Mouse (Mus musculus) MEL (cell line): ENCODE data around the gene Zbtb20. TPM values are rescaled to one million over a fixed set of nuclear protein-coding genes. Genes with fewer than 3 reads are reported as not detected.

ENCODE experiments used
- DNase-seq: peaks from one replicate; pipeline ENCODE4 v3.0.0; 2011; ENCODE audit warnings: low read depth, low spot score
- H3K27ac ChIP-seq: 2 replicates; pipeline ENCODE4 v1.5.1; 2012; ENCODE audit warnings: low read depth, mild to moderate bottlenecking, control low read depth, low read length, moderate library complexity; ENCODE audit not compliant: control insufficient read depth
- H3K27me3 ChIP-seq, 2 experiments: fragments of 150-350 bp in 1 of 2; sonication (generic) in 1 of 2; 2 replicates each; pipeline ENCODE4 v1.6.1; 2012; ENCODE audit warnings: low read length in 2 of 2, mild to moderate bottlenecking in 2 of 2, improper control_type of control experiment in 1 of 2, moderate library complexity in 1 of 2; ENCODE audit not compliant: insufficient read depth in 2 of 2, control insufficient read depth in 1 of 2
- H3K36me3 ChIP-seq, 2 experiments: 2 replicates each; pipeline ENCODE4 v1.6.1; 2012 to 2014; ENCODE audit warnings: low read length in 2 of 2, improper control_type of control experiment in 1 of 2, inconsistent platforms in 1 of 2, mild to moderate bottlenecking in 1 of 2; ENCODE audit not compliant: insufficient read depth in 2 of 2, control insufficient read depth in 1 of 2
- H3K4me1 ChIP-seq, 2 experiments: fragments of 150-350 bp in 1 of 2; sonication (generic) in 1 of 2; 2 replicates each; pipeline ENCODE4 v1.6.1; 2012; ENCODE audit warnings: low read length in 2 of 2, improper control_type of control experiment in 1 of 2, mild to moderate bottlenecking in 1 of 2; ENCODE audit not compliant: insufficient read depth in 2 of 2, control insufficient read depth in 1 of 2
- H3K4me3 ChIP-seq, 2 experiments: fragments of 150-350 bp in 1 of 2; sonication (generic) in 1 of 2; 2 replicates each; pipeline ENCODE4 v1.5.1; 2012; ENCODE audit warnings: low read depth in 2 of 2, low read length in 2 of 2, mild to moderate bottlenecking in 2 of 2, moderate library complexity in 2 of 2, control low read depth in 1 of 2, improper control_type of control experiment in 1 of 2; ENCODE audit not compliant: control insufficient read depth in 1 of 2, insufficient read depth in 1 of 2
- H3K79me2 ChIP-seq: 2 replicates; pipeline ENCODE4 v1.6.1; 2012; ENCODE audit warnings: mild to moderate bottlenecking, low read length, moderate library complexity; ENCODE audit not compliant: control insufficient read depth, poor library complexity, insufficient read depth
- H3K9ac ChIP-seq: 2 replicates; pipeline ENCODE4 v1.6.1; 2012; ENCODE audit warnings: low read depth, mild to moderate bottlenecking, control low read depth, low read length, moderate library complexity; ENCODE audit not compliant: control insufficient read depth, poor library complexity, severe bottlenecking
- H3K9me3 ChIP-seq: fragments of 150-350 bp; sonication (generic); replicated peaks from 2 replicates; pipeline ENCODE4 v1.6.1; 2012; ENCODE audit warnings: mild to moderate bottlenecking, low read length, improper control_type of control experiment, moderate library complexity; ENCODE audit not compliant: insufficient read depth
- E2F4 ChIP-seq: IDR thresholded peaks from 2 replicates; pipeline ENCODE4 v1.6.1; 2011; ENCODE audit warnings: low read depth, low read length, improper control_type of control experiment, borderline replicate concordance
- EP300 ChIP-seq, 2 experiments: IDR thresholded peaks; 2 replicates each; pipeline ENCODE4 v1.6.1; 2011; ENCODE audit warnings: improper control_type of control experiment in 2 of 2, low read length in 2 of 2, low read depth in 1 of 2, mild to moderate bottlenecking in 1 of 2
- ETS1 ChIP-seq: IDR thresholded peaks from 2 replicates; pipeline ENCODE4 v1.6.1; 2012; ENCODE audit warnings: low read depth, mild to moderate bottlenecking, inconsistent platforms, low read length, improper control_type of control experiment, moderate library complexity
- GATA1 ChIP-seq: IDR thresholded peaks from 2 replicates; pipeline ENCODE4 v1.6.1; 2011; ENCODE audit warnings: low read depth, low read length, improper control_type of control experiment
- MAX ChIP-seq: IDR thresholded peaks from 2 replicates; pipeline ENCODE4 v1.6.1; 2011; ENCODE audit warnings: low read length, improper control_type of control experiment
- MXI1 ChIP-seq: IDR thresholded peaks from 2 replicates; pipeline ENCODE4 v1.6.1; 2011; ENCODE audit warnings: mild to moderate bottlenecking, low read depth, low read length, improper control_type of control experiment
- MYC ChIP-seq: IDR thresholded peaks from 2 replicates; pipeline ENCODE4 v1.6.1; 2011; ENCODE audit warnings: low read depth, mild to moderate bottlenecking, low read length, improper control_type of control experiment, moderate library complexity
- NRF1 ChIP-seq: IDR thresholded peaks from 2 replicates; pipeline ENCODE4 v1.6.1; 2014; ENCODE audit warnings: low read depth, mild to moderate bottlenecking, inconsistent platforms, low read length, improper control_type of control experiment, moderate library complexity; ENCODE audit not compliant: poor library complexity, insufficient read depth, severe bottlenecking
- POLR2AphosphoS5 ChIP-seq: IDR thresholded peaks from 2 replicates; pipeline ENCODE4 v1.6.1; 2012; ENCODE audit warnings: low read depth, borderline replicate concordance, mild to moderate bottlenecking, inconsistent platforms, low read length, moderate library complexity, mixed read lengths
- RAD21 ChIP-seq: IDR thresholded peaks from 2 replicates; pipeline ENCODE4 v1.6.1; 2011; ENCODE audit warnings: mild to moderate bottlenecking, low read depth, low read length, improper control_type of control experiment
- RCOR1 ChIP-seq: IDR thresholded peaks from 2 replicates; pipeline ENCODE4 v1.6.1; 2012; ENCODE audit warnings: low read depth, mild to moderate bottlenecking, inconsistent platforms, low read length, improper control_type of control experiment
- TCF12 ChIP-seq: IDR thresholded peaks from 2 replicates; pipeline ENCODE4 v1.6.1; 2014; ENCODE audit warnings: low read depth, mild to moderate bottlenecking, inconsistent platforms, low read length, improper control_type of control experiment, moderate library complexity
- UBTF ChIP-seq: IDR thresholded peaks from 2 replicates; pipeline ENCODE4 v1.6.1; 2012; ENCODE audit warnings: low read depth, mild to moderate bottlenecking, inconsistent platforms, low read length, improper control_type of control experiment, moderate library complexity, borderline replicate concordance; ENCODE audit not compliant: insufficient read depth
- USF1 ChIP-seq: IDR thresholded peaks from 2 replicates; pipeline ENCODE4 v1.6.1; 2014; ENCODE audit warnings: low read depth, mild to moderate bottlenecking, inconsistent platforms, low read length, improper control_type of control experiment, moderate library complexity
- polyA plus RNA-seq, 2 experiments: library from polyadenylated mRNA; stranded (reverse) in 1 of 2; unstranded in 1 of 2; fragments of >175 nt in 1 of 2; fragments of >200 nt in 1 of 2; gene quantifications; 2 replicates each; pipeline versions ENCODE4 v1.2.1 to v1.2.4; 2012; ENCODE audit warnings: low replicate concordance in 2 of 2, low read depth in 1 of 2; ENCODE audit not compliant: insufficient read length in 2 of 2, insufficient read depth in 1 of 2, missing spikeins in 1 of 2
- total RNA-seq: library from RNA; depleted of rRNA; stranded (reverse); fragments of 300-350 nt; gene quantifications from 2 replicates; pipeline ENCODE4 v1.2.3, GENCODE M21; 2012

The Zbtb20 gene
- total and polyA plus RNA-seq, 3 experiments = 0.17 to 0.27 TPM; not detected in 1

DNA sequence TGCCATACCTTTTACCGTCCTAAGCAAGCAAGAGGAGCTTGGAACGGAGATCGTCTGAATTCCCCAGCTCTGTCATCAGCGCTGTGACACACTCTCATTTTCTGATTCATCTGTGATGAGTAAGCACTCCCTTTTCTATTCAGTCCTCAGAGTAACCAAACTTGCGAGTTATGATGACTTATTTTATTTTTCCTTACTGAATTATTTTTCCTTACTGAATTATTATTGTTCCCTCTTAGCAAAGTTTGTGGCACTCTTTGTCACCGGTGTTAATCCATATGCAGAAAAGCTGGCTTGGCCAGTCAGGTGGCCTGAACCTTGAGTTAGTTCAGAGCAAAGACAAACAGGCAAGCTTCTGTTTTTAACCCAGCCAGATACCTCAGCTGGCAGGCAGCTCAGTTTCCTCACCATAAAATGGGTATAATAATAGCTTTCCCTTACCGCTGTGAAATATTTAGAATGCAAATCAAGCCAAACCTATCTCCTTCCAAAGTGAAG, 583.1 kb downstream of the Zbtb20 start:
- H3K79me2 ChIP-seq = no peaks in the 10 kb centered on the region
- H3K9me3 ChIP-seq = no peaks in the 10 kb centered on the region
- H3K4me3 ChIP-seq = no peak overlapping the region
- no peak for DNase-seq
- no peaks in the 10 kb centered on the region for H3K36me3 ChIP-seq
- peaks cover 8% of the 10 kb centered on the region in 2 experiments for H3K27me3 ChIP-seq
- H3K4me1 ChIP-seq = no peaks in the 10 kb centered on the region
- no peak overlapping the region for H3K9ac ChIP-seq
- no peak overlapping the region for H3K27ac ChIP-seq
- TF ChIP-seq EP300 (IDR thresholded peaks at IDR 0.05; ENCODE audit: low read depth in 1 of 2, low read length in 2 of 2) = no peak
- no peak for TF ChIP-seq MAX
- no peak for TF ChIP-seq RAD21
- TF ChIP-seq GATA1 = no peak
- TF ChIP-seq POLR2AphosphoS5 = no peak
- TF ChIP-seq RCOR1 = no peak
- TF ChIP-seq MXI1 = no peak
- TF ChIP-seq NRF1 = no peak
- TF ChIP-seq USF1 = no peak

DNA sequence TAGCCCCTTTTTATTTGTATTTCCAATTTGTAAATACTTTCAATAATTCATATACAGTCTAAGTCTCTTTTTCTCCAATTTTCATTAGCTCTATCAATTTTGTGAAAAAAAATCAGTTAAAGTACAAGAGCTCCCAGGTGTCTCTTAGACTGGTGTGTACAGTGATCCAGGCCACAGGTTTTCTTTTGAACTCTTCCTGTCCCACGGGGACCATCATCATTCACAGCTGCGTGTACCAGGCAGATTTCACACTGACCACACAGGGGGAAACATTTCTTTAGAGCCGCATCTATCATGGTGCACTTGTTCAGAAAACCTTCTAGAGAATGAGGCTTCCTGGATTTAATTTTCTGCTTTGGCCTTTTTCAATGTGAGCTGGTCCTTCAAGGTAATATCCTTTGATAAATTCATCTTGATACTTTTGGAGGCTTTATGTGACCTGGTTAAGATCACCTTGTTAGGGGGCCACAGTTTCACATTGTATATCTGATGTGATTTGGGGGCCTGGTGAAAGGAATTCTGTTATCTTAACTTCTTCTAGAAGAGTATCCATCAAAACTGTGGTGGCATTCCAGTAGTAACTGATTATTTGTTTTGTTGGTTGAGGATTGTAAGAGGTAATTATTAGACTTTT, 586.2 kb downstream of the Zbtb20 start:
- Histone ChIP-seq H3K4me3 (no peak overlapping the region), H3K9me3 (no peaks in the 10 kb centered on the region), H3K36me3 (no peaks in the 10 kb centered on the region), H3K27ac (no peak overlapping the region), H3K27me3 (peaks cover 4 to 7% of the 10 kb centered on the region in 2 experiments), H3K9ac (no peak overlapping the region), H3K4me1 (no peaks in the 10 kb centered on the region)
- no peak for DNase-seq
- no peak for TF ChIP-seq ETS1
- TF ChIP-seq E2F4 = no peak
- TF ChIP-seq USF1 = no peak
- TF ChIP-seq TCF12 = no peak
- no peak for TF ChIP-seq MYC
- no peak for TF ChIP-seq GATA1
- no peak for TF ChIP-seq POLR2AphosphoS5
- no peak for TF ChIP-seq MXI1
- TF ChIP-seq EP300 (IDR thresholded peaks at IDR 0.05; ENCODE audit: low read depth in 1 of 2, low read length in 2 of 2) = no peak
- no peak for TF ChIP-seq UBTF
- TF ChIP-seq, all 39 proteins: peak for 0
- H3K79me2 ChIP-seq = no peaks in the 10 kb centered on the region
